Mouse (Mus musculus): ENCODE measurements at regions not wholly inside any gene's neighbourhood (a gene's known extent, or its start where the extent isn't known, plus 50 kb on each side); places are given as distances from the start of the nearest gene placed in this dataset.

DNA sequence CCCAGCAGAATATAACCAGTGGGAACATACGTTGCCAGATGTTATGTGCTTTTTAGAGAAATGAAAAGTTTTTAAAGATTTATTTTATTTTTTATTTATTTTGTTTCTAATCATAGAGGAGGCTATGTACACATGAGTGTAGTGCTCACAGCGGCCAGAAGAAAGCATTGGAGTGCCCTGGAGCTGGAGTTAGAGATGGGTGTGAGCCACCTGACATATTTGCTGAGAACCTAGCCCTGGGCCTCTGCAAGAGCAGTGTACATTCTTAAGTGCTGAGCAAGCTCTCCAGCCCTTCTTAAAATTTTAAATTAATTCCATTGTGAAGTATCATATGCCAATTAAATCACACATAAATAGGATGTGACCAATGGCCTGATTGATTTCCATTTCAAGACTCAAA is 95.7 kb upstream of the Vgll2 start:
- CTCF ChIA-PET, result no interaction called here
- no peak for TF ChIP-seq CTCF (IDR thresholded peaks at IDR 0.05)
- POLR2A ChIA-PET, result no interaction called here
- in situ Hi-C loops (cut with MboI; ENCODE audit: low pct_unique_long_range_greater_than_20kb), result no loop called here
- no peaks in the 10 kb centered on the region for H3K27me3 ChIP-seq
- ATAC-seq, result no peak
- no peak for DNase-seq (ENCODE audit: low read depth, low spot score)

DNA sequence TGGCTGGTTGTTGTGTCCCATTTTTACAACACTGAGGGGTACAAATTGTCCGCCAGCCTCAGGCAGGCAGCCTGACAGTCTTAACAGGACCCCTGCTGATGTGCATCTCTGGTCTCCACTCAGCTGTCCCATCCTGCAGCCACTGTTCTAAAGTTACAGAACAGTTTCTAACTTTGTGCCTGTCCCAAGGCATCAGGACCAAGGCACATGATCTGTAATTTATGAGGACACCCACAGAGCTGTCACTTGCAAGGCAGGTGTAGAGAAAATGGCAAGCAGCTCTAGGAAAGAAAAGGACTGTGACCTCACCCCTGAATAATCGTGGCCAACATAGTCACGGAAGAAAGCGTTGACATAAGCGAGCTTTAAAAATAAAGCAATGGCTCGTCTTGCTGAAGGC is 93.0 kb upstream of the Vgll2 start:
- ChIA-PET CTCF (interaction anchor here (1.1 to 1.4 kb wide), 2 partner anchors 10 to 11 kb away, joined by 3 to 4 read pairs; no protein-coding TSS in a partner anchor), POLR2A (no interaction called here)
- H3K27me3 ChIP-seq, result no peaks in the 10 kb centered on the region
- no peak for DNase-seq (ENCODE audit: low read depth, low spot score)
- no peak for ATAC-seq
- in situ Hi-C loops (cut with MboI; ENCODE audit: low pct_unique_long_range_greater_than_20kb), result no loop called here
- TF ChIP-seq CTCF (IDR thresholded peaks at IDR 0.05), result no peak

DNA sequence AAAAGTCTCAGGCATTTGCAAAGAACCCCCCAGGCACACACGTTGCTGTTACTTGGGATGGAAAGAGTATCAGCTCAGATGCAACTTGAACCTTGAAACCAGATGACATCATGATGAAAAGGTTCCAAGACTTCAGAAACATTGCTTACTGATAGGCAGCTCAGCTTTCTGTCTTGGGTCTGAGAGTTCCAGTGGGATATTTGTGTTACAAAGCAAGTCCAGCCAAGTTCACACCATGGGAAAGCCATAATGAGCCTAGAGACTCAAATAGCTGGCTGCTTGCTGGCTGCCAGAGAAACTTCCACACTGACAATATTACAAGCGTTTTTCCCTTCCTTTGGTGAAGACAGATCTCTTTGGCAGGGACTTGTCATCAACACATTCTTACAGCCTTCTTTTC is 92.0 kb upstream of the Vgll2 start:
- TF ChIP-seq CTCF (IDR thresholded peaks at IDR 0.05), result no peak
- ChIA-PET POLR2A (no interaction called here), CTCF (interaction anchor here (1.1 to 1.4 kb wide), 2 partner anchors 11 to 12 kb away, joined by 3 to 4 read pairs; no protein-coding TSS in a partner anchor)
- DNase-seq (ENCODE audit: low read depth, low spot score), result no peak
- in situ Hi-C loops (cut with MboI; ENCODE audit: low pct_unique_long_range_greater_than_20kb), result no loop called here
- ATAC-seq, result no peak
- no peaks in the 10 kb centered on the region for H3K27me3 ChIP-seq

DNA sequence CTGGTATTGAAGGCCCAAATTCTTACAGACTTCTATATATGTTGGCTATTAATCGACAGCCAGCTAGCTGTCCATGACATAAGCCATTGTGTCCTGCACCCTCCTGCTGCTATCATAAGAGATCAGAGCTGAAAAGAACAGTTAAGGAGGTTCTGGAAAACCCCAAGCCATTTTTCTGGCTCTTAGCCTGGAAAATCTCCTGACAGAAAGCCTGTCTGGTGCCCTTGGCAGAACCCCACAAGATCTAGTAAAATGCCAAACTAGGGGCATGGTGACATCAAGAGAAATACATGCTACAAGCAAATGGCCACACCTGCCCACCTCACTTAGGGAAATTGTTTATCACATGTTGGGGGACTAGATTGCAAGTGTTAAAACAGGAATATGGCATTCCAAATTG is 91.6 kb upstream of the Vgll2 start:
- no peak for TF ChIP-seq CTCF (IDR thresholded peaks at IDR 0.05)
- DNase-seq (ENCODE audit: low read depth, low spot score), result no peak
- POLR2A ChIA-PET, result no interaction called here
- no peak for ATAC-seq
- CTCF ChIA-PET, result interaction anchor here (1.1 to 1.4 kb wide), 2 partner anchors 11 to 13 kb away, joined by 3 to 4 read pairs; no protein-coding TSS in a partner anchor
- no peaks in the 10 kb centered on the region for H3K27me3 ChIP-seq
- in situ Hi-C loops (cut with MboI; ENCODE audit: low pct_unique_long_range_greater_than_20kb), result no loop called here

DNA sequence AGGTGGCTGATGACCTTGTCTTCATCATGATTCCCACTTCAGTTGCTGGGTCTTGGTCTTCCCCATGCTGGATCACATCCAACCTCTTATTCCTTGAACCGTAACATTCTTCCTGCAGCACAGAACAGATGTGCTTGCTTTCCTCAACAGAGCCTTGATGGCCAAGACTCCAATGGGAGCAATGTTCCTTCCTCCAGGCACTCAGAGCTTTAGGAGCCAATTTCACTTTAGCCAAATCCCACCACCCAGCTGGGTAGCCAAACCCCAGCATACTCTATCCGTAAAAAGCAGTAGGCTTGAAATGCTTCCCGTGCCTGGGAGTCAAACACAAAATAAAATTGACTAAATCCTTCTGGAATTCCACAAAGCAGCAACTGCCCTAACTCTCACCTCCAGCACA is 86.8 kb upstream of the Vgll2 start:
- ATAC-seq (no peak), DNase-seq (ENCODE audit: low read depth, low spot score) (no peak)
- no peak for TF ChIP-seq CTCF (IDR thresholded peaks at IDR 0.05)
- H3K27me3 ChIP-seq, result no peaks in the 10 kb centered on the region
- ChIA-PET CTCF (no interaction called here), POLR2A (no interaction called here)
- in situ Hi-C loops (cut with MboI; ENCODE audit: low pct_unique_long_range_greater_than_20kb), result no loop called here

DNA sequence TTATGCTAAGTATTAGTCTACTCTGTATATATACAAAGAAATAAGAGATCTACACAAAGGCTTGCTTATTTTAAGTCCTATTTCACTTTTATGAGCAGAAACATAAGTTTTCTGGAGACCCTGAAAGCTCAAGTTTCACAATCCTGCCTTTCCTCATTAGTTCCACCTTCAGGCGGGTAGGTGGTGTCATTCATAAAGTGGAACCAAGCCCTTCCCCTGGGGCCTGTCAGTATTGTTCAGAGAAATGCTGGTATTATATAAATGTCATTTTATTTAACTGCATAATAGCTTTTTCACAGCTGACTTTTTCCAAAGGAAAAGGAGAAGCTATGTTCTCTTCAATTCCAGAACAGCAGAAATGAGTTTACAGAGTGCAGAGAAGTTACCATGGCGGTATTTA is 81.1 kb upstream of the Vgll2 start:
- CTCF ChIA-PET, result no interaction called here
- no peak for TF ChIP-seq CTCF (IDR thresholded peaks at IDR 0.05)
- no peak for ATAC-seq
- H3K27me3 ChIP-seq, result no peaks in the 10 kb centered on the region
- POLR2A ChIA-PET, result no interaction called here
- in situ Hi-C loops (cut with MboI; ENCODE audit: low pct_unique_long_range_greater_than_20kb), result no loop called here
- no peak for DNase-seq (ENCODE audit: low read depth, low spot score)

DNA sequence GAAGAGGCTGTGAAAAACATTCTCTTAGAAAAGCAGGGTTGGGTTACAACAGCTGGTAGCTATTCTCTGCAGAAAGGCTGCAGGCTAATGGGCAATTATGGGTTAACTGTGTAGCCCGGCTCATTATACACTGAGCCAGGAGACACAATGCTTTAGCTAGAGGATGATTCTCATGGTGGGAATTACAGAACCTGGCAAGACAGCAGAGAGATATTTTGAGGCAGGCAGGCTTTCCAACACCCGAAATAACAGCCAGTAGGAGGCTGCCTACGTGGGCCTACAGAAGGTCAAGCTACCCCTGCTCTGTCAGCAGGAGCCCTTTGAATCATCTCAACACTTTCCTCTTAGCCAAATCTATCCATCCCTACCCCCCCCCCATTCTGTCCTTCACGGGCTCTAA is 76.6 kb upstream of the Vgll2 start:
- DNase-seq (ENCODE audit: low read depth, low spot score), result no peak

DNA sequence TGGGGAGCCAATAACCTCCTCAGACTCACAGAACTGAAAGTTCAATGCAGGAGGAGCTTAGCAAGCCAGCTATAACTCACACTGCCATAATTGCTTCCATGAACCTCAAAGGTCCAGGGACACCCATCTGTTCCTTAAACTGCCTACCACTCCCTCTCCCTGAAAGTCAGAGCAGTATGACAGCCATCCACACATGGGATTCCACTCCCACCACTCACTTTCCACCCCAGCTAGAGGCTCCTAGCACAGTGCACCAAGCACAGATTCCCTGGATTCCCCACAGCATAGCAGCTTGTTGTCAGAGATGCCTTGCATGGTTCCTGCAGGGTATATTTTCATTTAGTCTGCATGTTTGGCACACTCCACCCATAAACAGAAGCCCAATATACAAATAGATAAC is 76.1 kb upstream of the Vgll2 start:
- TF ChIP-seq CTCF (IDR thresholded peaks at IDR 0.05), result no peak
- in situ Hi-C loops (cut with MboI; ENCODE audit: low pct_unique_long_range_greater_than_20kb), result no loop called here
- no peaks in the 10 kb centered on the region for H3K27me3 ChIP-seq
- ATAC-seq (peak; percentile 17), DNase-seq (ENCODE audit: low read depth, low spot score) (no peak)
- ChIA-PET CTCF (interaction anchor here (0.6 to 3.7 kb wide), 3 partner anchors 10 to 296 kb away, joined by 3 to 13 read pairs (median 3); no protein-coding TSS in a partner anchor), POLR2A (interaction anchor here (0.6 kb wide), 1 partner anchor 1465 kb away, joined by 3 read pairs; no protein-coding TSS in a partner anchor)

More for the DNA sequence above, 76.6 kb upstream of the Vgll2 start:
- no peak for ATAC-seq
- TF ChIP-seq CTCF (IDR thresholded peaks at IDR 0.05), result no peak
- in situ Hi-C loops (cut with MboI; ENCODE audit: low pct_unique_long_range_greater_than_20kb), result no loop called here
- ChIA-PET CTCF (interaction anchor here (0.6 to 3.7 kb wide), 2 partner anchors 10 to 296 kb away, joined by 3 to 13 read pairs; no protein-coding TSS in a partner anchor), POLR2A (interaction anchor here (0.6 kb wide), 1 partner anchor 1466 kb away, joined by 3 read pairs; no protein-coding TSS in a partner anchor)
- H3K27me3 ChIP-seq, result no peaks in the 10 kb centered on the region

DNA sequence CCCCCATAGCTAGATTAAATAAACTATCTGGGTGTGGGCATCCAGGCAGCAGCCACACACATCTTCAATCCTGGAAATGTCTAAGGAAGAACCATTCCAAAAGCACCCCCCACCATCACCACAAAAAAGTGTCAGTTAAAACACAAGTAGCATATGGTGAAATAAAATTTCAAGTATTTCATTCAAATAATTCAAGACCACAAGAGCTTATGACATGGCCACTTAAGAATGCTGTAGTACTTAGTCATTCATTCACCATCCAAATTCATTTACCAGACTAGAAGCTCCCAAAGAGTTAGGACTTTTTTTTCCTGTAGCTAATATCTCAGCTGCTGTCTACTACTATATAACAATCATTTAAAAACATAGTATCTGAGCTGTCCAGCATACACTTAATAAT is 75.4 kb upstream of the Vgll2 start:
- no peaks in the 10 kb centered on the region for H3K27me3 ChIP-seq
- DNase-seq (ENCODE audit: low read depth, low spot score) (peak; percentile 51), ATAC-seq (peak; percentile 93)
- in situ Hi-C loops (cut with MboI; ENCODE audit: low pct_unique_long_range_greater_than_20kb), result no loop called here
- ChIA-PET CTCF (interaction anchor here (1.2 to 3.7 kb wide), 2 partner anchors 9 to 154 kb away, joined by 3 to 13 read pairs; no protein-coding TSS in a partner anchor), POLR2A (no interaction called here)
- TF ChIP-seq CTCF (IDR thresholded peaks at IDR 0.05), result no peak

DNA sequence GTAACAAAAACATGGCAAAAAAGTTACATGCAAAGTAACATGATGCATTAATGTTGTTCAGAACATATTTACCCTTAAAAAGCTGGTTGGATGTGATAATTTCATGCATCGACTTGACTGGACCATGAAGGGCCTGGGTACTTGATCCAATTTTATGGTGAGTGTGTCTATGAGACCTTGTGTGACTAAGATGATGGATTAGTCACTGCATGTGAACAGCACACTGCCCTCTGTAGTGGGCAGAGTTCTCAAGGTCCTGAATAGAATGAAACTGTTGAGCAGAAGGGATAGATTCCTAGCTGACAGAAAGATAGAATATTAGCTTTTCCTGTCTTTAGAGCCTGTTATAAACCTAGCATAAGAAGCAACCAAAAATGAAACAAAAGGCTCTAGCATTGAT is 72.3 kb upstream of the Vgll2 start:
- ATAC-seq (no peak), DNase-seq (ENCODE audit: low read depth, low spot score) (no peak)
- no peak for TF ChIP-seq CTCF (IDR thresholded peaks at IDR 0.05)
- ChIA-PET CTCF (no interaction called here), POLR2A (no interaction called here)
- in situ Hi-C loops (cut with MboI; ENCODE audit: low pct_unique_long_range_greater_than_20kb), result no loop called here
- H3K27me3 ChIP-seq, result no peaks in the 10 kb centered on the region

DNA sequence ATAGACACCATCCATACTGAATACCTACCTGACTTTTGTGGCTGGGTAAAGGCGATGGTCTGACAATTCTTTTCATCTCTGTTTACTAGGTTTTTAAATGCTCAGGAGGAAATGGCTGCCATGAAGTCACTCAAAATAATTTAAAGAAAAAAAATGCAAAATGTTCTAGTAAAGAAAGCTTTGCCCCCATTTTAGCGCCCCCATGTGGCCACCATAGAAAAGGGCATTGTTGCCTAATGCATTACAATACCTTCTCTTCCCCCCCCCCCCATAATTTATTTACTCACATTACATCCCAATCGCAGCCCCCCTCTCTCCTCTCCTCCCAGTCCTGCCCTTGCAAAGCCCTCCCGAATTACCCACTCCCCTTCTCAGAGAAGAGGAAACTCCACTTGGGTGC is 70.3 kb upstream of the Vgll2 start:
- peak; percentile 21 for TF ChIP-seq CTCF (IDR thresholded peaks at IDR 0.05)
- in situ Hi-C loops (cut with MboI; ENCODE audit: low pct_unique_long_range_greater_than_20kb), result no loop called here
- POLR2A ChIA-PET, result no interaction called here
- ATAC-seq, result no peak
- no peaks in the 10 kb centered on the region for H3K27me3 ChIP-seq
- no peak for DNase-seq (ENCODE audit: low read depth, low spot score)
- CTCF ChIA-PET, result no interaction called here

DNA sequence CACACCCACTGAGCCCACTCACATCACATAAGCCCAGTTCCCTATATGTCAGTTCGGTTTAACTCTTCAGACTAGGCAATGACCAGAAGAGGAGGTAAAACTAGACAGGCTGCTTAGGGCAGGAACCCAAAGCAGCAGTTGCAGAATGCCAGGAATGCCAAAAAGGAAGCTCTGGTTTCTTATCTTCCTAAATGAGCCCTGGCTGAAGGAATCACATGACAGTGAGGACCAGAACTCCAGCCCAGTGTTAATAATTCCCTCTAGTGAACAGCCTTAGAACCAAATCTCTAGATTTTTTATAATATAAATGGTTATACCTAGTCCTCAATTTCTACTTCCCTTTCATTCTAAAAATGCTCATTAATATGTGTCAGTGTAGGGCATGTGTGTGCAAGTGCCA is 65.8 kb upstream of the Vgll2 start:
- CTCF ChIA-PET, result interaction anchor here (1.3 to 2.4 kb wide), 2 partner anchors 10 to 115 kb away, joined by 3 to 13 read pairs; no protein-coding TSS in a partner anchor
- ATAC-seq (peak; percentile 35), DNase-seq (ENCODE audit: low read depth, low spot score) (no peak)
- no peak for TF ChIP-seq CTCF (IDR thresholded peaks at IDR 0.05)
- no peaks in the 10 kb centered on the region for H3K27me3 ChIP-seq
- POLR2A ChIA-PET, result interaction anchor here (0.8 kb wide), 1 partner anchor 9 kb away, joined by 8 read pairs; no protein-coding TSS in a partner anchor
- in situ Hi-C loops (cut with MboI; ENCODE audit: low pct_unique_long_range_greater_than_20kb), result no loop called here
